Mouse (Mus musculus) embryo, embryonic 10.5 days (tissue): Measurements from ENCODE around the gene Krt18.
A peak's percentile ranks its signal among the peaks of the same experiment; 100 is the strongest.
"Not testable (repeated sequence)": the region's sequence is repeated elsewhere in the genome, so short reads cannot be mapped to it uniquely, and the experiment has no call there.

Experiments used
- DNase-seq: peaks from one replicate; pipeline ENCODE4 v3.0.0-alpha.2; 2015; ENCODE audit warnings: low spot score

Krt18 gene

DNA sequence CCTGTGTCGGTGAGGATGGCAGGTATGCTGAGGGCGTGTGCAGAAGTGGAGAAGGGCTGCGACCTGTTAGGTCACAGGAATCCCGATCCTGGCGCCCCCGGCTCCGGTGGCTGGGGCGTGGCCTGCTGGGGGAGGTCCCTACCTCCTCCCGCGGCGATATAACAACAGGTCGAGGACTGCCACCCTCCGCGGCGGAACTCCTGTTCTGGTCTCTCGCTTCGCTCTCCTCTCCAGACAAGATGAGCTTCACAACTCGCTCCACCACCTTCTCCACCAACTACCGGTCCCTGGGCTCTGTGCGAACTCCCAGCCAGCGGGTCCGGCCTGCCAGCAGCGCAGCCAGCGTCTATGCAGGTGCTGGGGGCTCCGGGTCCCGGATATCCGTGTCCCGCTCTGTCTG, at the start of gene Krt18:
Gene Krt18 (plus strand): TSS at position 141 of the 400 bp plus-strand sequence.
- peak; percentile 47 for DNase-seq

DNA sequence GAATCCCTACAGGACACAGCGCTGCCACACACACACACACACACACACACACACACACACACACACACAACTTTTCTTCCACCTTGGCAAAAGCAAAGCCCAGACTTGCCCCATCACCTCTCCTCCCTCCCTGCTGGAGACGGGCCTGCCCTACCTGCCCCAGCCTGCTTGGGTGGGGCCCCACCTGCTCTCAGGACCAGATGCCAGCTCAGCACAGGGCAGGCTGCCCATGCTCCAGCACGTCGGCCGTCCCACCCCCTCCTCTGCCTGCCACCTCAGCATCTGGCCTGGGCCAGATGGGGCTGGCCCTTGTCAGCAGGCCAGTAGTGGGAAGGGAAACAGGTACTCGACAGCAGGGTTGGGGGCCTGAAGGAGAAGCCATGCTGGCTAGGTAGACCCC, 47.1 kb upstream of the Krt18 start:
- no peak for DNase-seq

DNA sequence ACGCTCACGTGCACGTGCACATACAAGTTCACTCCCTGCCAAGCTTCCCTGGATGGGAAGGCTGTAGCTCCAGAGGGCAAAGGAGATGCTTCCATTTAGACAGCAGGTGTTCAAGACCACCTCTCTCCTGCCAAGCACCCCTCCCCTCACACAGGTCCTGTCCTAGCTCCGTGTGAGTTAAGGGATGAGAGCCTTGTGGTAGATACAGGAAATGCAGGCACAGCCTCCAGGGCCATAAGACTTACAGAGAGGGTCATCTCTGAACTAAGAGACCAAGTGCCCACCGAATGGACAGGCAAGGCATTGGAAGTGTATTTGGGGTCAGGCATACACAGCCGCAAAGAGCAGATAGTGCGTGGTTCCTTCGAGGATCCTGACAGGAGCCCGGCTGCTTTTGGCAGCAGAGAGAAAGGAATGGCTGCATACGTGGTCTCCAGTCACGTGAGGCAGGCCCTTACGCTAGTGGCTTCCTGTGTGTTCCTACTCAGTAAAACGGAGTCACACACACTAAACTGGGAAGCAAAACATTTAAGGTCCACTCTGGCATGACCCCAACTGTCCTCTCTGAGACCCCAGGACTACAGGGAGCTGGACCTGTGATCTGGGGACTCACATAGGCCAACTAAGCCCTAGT, 44.5 kb upstream of the Krt18 start:
- no peak for DNase-seq

DNA sequence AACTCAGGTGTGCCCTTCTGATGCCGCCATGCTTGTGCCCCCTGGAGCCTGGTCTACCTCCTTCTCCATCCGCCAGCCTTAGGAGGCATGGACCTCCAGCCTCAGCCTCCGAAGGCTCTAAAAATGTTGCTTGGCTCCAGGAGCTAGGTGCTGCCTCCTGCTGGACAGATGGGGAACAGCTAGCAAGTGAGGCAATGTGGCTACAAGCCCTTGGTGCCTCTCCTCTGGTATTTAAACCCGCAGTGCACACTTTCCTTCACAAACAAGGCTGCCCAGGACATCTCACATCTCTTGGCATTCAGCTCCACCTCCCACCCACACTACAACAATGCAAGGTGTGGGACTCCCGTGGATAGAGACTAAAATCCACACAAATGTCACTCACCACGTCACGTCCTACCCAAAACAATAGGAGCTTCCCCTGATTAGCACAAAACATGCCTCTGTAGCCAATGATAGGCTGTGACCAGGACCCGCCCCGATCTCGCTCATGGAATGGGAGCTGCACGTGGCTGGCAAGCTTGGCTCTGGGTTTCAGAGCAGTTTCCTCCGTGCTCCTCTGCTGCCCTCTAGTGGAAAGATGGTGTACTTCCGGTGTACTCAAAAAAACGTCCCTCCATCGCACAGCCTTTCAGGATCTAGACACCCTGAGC, 43.9 kb upstream of the Krt18 start:
- DNase-seq, result peak; percentile 99

DNA sequence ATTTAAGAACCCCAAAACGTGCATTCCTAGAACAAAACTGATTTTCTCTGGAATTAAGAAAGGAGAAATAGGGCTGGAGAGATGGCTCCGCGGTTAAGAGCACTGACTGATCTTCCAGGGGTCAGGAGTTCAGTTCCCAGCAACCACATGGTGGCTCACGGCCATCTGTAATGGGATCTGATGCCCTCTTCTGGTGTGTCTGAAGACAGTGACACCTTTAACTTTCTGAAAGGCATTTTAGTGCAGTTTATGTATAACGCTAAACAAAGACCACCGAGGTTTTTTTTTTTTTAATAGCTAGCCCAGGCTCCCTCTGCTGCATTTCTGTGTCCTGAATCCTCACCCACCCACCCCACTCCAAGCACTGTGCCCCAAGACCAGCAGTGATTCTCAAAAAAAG, 43.2 kb upstream of the Krt18 start:
- no peak for DNase-seq

DNA sequence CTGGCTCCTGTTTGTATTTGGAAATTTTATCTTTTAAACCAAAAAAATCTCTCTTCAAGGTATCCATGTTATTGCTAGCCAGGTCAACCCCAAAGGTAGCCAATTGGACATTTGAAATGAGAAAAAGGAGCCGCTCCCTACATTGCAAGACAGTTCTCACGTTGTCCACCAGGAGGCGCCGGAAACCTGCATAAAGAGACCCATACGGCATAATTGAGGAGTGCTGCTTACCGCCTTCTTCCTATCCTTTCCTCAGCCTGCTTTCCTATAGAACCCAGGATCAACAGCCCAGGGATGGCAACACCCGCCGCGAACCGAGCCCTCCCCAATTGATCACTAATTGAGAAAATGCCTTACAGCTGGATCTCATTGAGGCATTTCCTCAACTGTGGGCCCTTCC, 39.9 kb upstream of the Krt18 start:
- peak; percentile 94 for DNase-seq

DNA sequence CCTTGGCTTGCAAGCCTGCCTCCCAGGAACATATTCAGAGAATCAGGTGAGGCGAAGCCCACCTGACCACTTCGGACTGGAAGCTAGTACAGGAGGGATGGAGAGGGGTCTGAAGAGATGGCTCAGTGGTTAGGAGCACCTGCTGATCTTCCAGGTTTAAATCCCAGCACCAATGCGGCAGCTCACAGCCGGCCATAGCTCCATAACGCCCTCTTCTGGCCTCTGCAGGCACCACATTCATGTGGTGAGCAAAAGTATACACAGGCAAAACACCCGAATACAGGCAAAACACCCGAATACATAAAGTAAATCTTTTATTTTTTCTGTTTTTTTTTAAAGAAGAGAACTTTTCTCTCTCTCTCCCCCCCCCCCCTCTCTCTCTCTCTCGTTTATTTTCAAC, 39.3 kb upstream of the Krt18 start:
- no peak for DNase-seq

DNA sequence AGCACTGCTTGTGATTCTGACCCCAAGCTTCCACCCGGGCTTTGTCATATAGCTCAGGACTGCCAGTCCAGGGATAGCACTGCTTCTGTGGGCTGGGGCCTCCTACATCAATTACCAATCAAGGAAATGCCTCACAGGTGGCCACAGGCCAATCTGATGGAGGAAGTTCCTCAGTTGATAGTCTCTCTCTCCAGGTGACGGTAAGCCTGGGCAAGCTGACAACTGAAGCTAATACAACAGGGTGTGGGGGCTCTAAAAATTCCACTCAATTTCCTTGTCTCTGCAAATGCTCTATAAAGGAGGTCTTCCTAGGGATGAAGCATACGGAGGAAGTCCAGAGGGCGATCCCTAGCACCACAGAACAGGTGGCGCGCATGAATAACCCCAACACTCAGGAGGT, 37.0 kb upstream of the Krt18 start:
- no peak for DNase-seq

DNA sequence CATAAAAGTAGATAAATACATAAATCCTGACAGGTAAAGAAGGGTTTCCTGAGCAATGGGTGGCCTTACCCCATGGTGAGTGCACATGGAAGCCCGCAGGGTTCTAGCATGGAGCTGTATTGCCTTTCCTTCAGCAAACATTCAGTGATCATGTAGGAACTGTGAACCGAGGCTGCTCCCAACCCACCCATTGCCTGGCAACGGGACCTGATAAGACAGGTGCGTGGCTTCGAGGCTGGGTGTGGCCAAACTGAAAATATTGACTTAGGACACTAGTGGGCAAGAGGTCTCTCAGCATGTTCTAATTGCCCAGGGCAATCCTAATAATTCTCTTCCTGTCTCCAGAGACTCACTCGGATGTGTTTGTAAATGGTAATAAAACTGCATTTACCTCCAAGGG, 33.6 kb upstream of the Krt18 start:
- no peak for DNase-seq

DNA sequence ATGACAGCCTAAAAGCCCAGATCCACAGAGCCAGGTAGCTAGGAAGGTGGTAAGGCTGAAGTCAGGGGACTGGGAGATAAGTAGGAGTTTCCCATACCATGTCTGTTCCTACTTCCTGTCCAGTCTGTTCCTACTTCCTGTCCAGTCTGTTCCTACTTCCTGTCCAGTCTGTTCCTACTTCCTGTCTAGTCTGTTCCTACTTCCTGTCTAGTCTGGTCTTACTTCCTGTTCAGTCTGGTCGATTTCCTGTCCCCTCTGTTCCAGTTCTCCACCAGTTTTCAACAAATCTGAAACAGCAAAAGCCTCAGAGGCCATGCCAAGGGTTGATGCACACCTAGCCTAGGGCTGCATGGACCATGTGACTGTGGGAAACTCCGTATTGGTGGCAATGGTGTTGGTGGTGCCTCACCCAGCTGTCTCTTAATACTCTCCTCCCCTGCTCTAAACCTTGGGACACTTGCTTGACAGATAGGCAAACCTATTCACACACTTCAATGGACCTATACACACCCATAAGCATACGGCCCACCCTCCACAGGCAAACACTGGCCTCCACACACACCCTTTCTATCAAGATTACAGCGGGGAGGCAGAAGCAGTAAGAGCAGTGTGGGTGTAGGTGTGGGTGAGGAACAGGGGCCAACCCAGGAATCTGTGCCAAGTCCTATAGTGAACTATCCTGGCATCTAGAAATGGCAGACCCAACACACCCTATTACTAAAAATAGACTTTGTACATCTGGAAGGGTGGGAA, 32.3 kb upstream of the Krt18 start:
- DNase-seq, result no peak

DNA sequence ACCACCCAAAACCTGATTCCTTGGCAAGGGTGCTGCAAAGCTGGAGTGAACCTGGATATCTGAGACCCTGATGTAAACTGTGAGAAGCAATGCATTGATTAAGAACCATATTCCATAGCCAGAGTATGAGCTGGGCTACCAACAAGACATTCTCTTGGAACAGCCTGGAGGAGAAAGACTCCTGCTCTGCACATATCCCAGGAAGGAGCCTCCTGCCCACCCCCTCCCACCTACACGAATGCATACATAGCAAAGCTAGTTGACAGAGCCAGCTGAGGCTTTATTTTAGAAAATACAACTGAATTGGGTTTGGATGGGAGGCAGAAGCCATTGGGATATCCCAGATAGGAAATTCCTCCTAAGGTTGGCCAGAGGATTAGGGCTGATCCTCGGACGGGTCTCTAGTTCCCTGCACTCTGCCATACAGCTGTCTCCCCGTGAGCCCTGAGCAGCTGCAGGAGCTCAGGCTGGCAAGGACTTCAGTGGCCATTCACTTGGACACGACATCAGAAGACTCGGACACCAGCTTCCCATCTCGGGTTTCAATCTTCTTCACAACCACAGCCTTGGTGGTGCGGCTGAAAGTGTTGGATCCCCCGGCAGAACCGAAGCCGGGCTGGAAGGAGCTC, 31.4 kb upstream of the Krt18 start:
- DNase-seq, result not testable (repeated sequence)

DNA sequence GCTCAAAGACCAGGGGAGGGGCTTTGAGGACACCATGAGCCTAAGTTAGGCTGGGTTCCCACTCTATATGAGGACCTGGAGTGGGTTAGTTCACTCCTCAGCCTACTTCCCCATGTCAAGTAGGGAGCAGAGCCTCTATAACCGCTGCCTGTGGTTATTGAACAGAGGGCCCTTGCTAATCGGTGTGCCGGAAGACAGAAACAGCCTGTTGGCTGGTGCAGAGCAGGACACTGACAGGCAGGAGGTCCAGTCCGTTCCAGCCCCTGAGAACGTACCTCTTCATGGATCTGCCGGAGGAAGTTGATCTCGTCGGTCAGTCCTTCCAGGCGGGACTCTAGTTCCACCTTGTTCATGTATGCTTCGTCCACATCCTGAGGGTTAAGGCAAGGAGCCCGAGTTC, 28.8 kb upstream of the Krt18 start:
- DNase-seq, result no peak

DNA sequence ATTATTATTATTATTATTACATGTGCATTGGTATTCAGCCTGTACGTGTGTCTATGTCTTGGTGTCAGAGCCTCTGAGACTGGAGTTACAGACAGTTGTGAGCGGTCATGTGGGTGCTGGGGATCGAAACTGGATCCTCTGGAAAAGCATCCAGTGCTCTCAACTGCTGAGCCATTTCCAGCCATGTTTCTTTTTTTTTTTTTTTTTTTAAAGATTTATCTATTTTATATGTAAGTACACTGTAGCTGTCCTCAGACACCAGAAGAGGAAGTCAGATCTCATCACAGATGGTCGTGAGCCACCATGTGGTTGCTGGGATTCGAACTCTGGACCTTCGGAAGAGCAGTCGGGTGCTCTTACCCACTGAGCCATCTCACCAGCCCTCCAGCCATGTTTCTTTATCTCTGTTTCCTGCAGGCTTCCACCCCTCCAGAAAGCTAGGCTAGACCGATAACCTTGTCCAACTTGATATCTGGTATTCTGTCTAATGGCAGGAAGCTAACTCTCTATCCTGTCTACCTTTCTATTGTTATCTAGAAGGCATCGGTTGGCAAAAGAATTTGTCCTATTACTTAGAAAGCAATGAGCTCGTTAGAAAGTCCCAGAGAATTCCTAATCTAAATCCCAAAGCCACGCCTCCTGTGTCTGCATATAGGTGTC, 28.2 kb upstream of the Krt18 start:
- DNase-seq, result no peak

DNA sequence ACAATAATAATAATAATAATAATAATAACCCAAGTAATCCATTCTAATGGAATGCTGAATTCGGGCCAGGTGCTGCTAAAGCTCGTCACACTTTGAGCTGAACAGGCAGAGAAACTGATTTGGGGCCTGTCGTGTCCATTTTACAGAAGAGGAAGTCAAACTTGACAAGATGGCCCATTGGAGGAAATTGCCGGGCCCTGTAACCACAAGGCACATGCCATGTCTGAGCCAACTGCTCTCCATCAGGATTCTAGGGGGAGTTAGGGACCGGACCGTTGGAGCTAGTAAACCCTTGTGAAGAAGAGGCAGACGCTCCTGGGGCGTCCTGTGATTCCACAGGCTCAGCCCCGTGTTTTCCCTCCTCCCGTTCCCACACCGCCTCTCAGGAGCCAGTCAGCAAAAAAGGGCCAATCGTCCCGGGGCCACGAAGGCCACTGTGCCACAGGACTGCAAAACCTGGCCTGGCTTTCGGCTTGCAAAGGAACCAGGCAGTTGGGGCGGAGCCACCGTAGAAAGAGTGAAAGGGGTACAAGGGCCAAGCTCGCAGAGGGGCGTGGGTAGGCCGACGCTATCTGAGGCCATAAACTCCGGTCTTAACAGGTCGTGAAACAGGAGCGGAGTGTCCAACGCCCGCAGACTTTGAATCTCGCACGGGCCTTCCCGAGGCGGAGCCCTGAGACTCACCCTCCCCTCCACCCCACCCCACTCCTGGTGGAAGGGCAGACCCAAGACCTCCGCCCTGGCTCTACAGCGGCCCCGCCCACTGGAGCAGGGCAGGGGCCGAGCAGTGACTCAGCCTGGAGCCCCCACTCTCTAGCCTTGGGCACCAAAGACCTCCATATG, 25.1 kb upstream of the Krt18 start:
- peak; percentile 86 for DNase-seq

DNA sequence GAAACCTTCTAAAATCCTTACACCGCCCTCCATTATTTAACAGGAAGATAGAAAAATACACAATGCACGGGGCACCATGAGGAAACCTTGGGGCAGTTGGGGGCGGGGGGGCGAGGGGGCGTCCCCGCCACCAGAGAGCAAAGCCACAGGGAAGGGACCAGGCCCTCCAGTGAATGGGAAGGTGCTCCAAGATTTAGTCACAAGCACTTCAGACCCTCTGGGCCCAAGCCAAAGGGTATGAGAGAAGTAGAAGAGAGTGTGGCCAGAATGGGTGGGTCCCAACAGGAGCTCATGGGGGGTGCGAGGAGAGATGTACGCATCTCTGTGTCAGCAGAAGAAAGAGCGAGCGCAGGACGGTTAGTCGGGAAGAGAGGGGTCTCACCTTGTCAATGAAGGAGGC, 24.5 kb upstream of the Krt18 start:
- no peak for DNase-seq

DNA sequence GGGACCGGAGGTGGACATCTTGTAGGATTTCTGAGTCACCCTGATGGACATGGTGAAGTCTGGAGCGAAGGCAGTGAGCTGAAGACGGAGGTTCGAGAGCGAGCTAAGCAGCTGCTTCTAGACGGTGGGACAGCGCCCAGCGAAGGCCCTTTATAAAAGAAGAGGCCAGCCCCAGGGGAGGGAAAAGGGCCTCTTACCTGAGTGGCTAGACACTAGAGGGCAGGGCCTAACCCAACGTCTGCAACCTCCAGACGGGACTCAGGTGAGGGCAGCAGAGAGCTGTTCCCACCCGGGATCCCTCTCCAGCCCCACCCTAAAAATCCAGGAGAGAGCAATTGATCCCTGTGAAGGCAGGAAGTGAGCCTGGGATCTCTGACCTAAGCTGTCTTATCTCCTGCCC, 23.8 kb upstream of the Krt18 start, which contains the start of gene Krt8:
Gene Krt8 (minus strand): TSS at position 294 of the 400 bp plus-strand sequence.
- no peak for DNase-seq

DNA sequence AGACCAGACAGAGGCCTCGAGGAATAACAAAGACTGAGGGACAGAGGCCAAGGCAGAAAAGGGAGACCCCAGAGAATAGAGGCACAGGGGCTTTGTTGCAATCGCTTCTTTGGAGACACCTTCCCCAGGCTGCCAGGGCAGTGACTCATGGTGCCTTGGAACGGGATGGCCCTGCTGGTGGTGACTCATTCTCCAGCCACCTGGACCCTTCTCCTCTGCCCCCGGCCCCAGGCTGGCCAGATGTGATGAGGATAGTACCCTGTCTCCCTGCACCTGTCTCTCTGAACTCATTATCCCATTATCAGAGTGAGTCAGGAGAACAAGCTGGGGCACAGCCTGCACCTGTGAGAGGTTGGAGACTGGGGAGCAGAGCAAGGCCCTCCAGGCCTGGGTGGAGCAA, 22.7 kb upstream of the Krt18 start:
- DNase-seq, result no peak

DNA sequence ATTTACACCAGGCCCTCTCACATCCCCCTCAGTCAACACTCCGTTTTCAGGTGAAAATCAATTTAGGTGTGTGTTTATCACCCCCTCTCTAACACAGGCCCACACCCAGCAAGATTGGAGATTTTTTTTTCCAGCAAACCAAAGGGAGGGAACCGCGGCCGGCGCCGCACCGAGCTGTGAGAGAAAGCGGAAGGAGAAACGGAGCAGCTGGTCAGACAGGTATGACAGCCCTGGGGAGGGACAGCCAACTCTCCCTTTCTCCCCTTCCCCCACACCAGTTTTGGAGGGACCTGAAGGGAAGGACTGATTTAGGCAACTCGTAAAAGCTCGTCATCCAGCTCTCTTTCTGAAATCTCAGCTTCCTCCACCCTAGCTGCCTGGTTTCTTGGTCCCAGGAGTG, 21.7 kb upstream of the Krt18 start:
- no peak for DNase-seq

DNA sequence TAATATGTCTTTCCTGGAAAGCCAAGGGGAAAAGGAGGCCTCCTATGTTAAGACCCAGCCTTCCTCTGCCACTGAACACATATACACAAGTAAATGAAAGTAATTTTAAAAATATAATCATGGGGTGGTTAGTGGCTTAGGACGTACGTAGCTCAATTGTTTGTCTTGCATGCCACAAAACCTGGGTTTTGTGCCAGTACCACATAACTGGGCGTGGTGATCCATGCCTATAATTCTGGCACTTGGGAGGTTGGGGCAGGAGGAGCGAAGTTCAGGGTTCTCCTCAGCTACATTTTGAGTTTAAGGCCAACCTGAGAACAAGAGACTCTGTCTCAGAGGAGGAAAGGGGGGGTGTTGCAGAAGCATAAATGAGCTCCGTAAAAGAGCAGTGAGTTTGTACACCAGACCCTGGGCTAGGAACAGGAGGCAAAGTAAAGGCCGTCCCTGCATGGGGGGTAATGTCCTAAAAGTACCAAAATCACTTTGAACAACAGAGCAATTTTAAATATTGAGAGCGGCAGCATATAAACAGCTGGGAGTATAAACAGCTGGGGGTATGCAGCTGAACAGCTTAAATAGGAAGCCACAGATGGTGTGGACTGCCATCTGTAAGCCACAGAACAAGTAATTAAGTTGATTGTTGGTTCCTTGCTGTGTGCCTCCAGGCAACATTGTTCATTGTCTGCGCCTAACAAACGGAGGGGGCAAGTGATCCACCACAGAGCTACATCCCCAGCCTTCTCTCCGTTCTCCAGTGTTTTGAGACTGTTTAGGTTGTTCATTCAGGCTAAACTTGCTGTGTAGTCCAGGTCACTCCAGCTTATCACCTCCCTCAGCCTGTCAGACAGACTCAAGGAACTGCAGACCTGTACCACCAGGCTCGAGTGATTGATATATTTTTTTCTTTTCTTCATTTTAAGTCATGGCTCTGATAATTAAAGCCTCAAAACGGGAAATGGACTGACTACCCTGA, 20.6 kb upstream of the Krt18 start:
- DNase-seq, result no peak

DNA sequence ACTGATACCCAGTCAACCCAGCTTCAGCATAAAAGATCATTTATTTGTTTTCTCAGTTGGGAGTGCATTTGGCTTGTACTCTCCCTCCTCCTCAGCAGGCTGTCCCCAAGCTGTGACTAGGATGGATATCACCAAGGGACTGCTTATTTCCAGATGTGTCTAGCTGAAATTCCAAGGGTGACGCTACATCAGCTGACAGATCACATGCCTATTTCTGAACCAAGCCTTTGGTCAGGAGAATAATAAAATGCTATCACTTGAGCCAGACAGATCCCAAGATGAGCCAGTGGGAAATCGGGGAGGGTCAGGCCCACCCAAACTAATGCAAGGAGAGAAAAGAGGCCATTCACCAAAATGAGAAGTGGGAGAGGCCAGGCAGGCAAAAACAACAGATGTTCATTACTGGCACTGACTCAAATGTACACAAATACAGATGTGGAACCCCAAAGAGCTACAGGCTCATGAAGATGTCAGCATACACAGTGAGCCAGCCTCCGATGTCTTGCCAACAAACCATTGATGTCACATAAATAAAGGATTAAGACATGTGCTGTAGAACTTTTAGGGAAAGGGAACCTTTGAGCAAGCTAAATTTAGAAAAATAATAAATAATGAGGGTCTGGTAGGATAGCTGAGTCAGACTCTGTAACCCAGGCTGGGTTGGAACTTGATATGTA, 17.3 kb upstream of the Krt18 start:
- DNase-seq, result no peak
